Mouse (Mus musculus) CH12.LX (cell line): ENCODE measurements around the gene Commd3.

Source experiments
- CTCF ChIP-seq, 2 experiments: IDR thresholded peaks in 1 of 2; conservative IDR thresholded peaks in 1 of 2; 2 replicates each; pipeline ENCODE4 v1.5.1; 2011 to 2012; ENCODE audit warnings: low read depth in 2 of 2, low read length in 2 of 2, improper control_type of control experiment in 1 of 2, inconsistent platforms in 1 of 2, mild to moderate bottlenecking in 1 of 2, moderate library complexity in 1 of 2
- E2F4 ChIP-seq: IDR thresholded peaks from 2 replicates; pipeline ENCODE4 v1.6.1; 2011; ENCODE audit warnings: low read depth, low read length, improper control_type of control experiment; ENCODE audit not compliant: insufficient replicate concordance
- MAZ ChIP-seq: IDR thresholded peaks from 2 replicates; pipeline ENCODE4 v1.6.1; 2012; ENCODE audit warnings: low read depth, mild to moderate bottlenecking, inconsistent platforms, low read length, improper control_type of control experiment, moderate library complexity
- POLR2A ChIP-seq: IDR thresholded peaks from 2 replicates; pipeline ENCODE4 v1.6.1; 2011; ENCODE audit warnings: low read depth, mild to moderate bottlenecking, improper control_type of control experiment, low read length
- SIN3A ChIP-seq: IDR thresholded peaks from 2 replicates; pipeline ENCODE4 v1.6.1; 2012; ENCODE audit warnings: low read length, improper control_type of control experiment, inconsistent platforms
- TBP ChIP-seq: conservative IDR thresholded peaks from 2 replicates; pipeline ENCODE4 v1.6.1; 2011; ENCODE audit warnings: low read depth, low read length, improper control_type of control experiment
- USF2 ChIP-seq: conservative IDR thresholded peaks from 2 replicates; pipeline ENCODE4 v1.6.1; 2011; ENCODE audit warnings: low read depth, low read length, improper control_type of control experiment
- ZNF384 ChIP-seq: IDR thresholded peaks from 2 replicates; pipeline ENCODE4 v1.6.1; 2012; ENCODE audit warnings: low read depth, low read length, improper control_type of control experiment, inconsistent platforms

GRCm38 (mm10) chr2:18690756-18691155 is 18.6 kb downstream of the Commd3 start:
- TF ChIP-seq CTCF (conservative IDR thresholded peaks at IDR 0.05 in 1 of 2, IDR thresholded peaks at IDR 0.05 in 1 of 2; ENCODE audit: low read depth in 2 of 2, low read length in 2 of 2), result no peak
- no peak for TF ChIP-seq MAZ
- no peak for TF ChIP-seq E2F4
- no peak for TF ChIP-seq TBP
- no peak for TF ChIP-seq SIN3A
- no peak for TF ChIP-seq USF2
- no peak for TF ChIP-seq POLR2A
- no peak for TF ChIP-seq ZNF384
